Mouse (Mus musculus) ES-Bruce4 (cell line): ENCODE measurements around the gene Kcna6.

ENCODE experiments used
- CTCF ChIP-seq: IDR thresholded peaks from one replicate; pipeline ENCODE4 v1.8.1; 2011; ENCODE audit warnings: low read depth, low read length
- EP300 ChIP-seq: IDR thresholded peaks from 2 replicates; pipeline ENCODE4 v1.6.1; 2011; ENCODE audit warnings: low read depth, low read length; ENCODE audit not compliant: insufficient read depth

DNA sequence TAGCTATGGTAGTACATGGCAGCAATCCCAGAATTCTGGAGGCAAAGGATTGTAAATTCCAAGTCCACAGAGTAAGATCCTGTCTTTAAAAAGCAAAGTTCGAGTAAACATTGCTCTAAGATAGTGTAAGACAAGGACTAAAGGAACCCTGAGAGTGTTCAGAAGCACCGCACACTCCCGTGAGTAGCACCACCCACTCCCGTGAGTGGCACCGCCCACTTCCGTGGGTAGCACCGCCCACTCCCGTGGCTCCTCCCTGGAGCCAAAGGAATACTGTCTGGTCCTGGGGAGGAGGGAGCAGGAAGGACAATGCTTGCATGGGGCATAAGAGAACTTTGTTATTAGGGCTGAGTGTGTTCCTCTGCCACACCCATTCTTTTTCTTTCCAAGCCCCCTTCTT, 48.4 kb upstream of the Kcna6 start:
- no peak for TF ChIP-seq CTCF
- TF ChIP-seq EP300 = no peak
